Mouse (Mus musculus) gastrocnemius, postnatal 25 days (tissue): ENCODE data around the gene Olfr399. TPM values are rescaled to one million over a fixed set of nuclear protein-coding genes. Genes with fewer than 3 reads are reported as not detected.

Experiments
- DNase-seq: peaks from one replicate; pipeline ENCODE4 v3.0.0; 2022
- long read RNA-seq, 2 experiments: library from polyadenylated mRNA; stranded (forward); transcript quantifications; one replicate each; pipeline ENCODE4 v2.0.0; 2021
- total RNA-seq, 2 experiments: library from RNA; stranded (reverse); gene quantifications; 1 replicate in 1 of 2; 2 replicates in 1 of 2; pipeline ENCODE4 v1.2.3; 2021

The Olfr399 gene
- not detected for total RNA-seq
- long read RNA-seq, experiment 1 = 0 reads
- long read RNA-seq, experiment 2 = 0 reads

GRCm38 (mm10) chr11:74056451-74056850 lies at the start of gene Olfr399, which contains the start of gene Olfr139:
Gene Olfr399 (minus strand): TSS chr11:74056615.
Gene Olfr139 (minus strand): TSS chr11:74056551.
- no peak for DNase-seq

GRCm38 (mm10) chr11:74105066-74105465 lies 48.7 kb upstream of the Olfr399 start:
- DNase-seq = no peak

GRCm38 (mm10) chr11:74101507-74101906 lies 45.1 kb upstream of the Olfr399 start:
- DNase-seq = no peak

GRCm38 (mm10) chr11:74100724-74101123 lies 44.3 kb upstream of the Olfr399 start:
- DNase-seq = no peak

GRCm38 (mm10) chr11:74069655-74070054 lies 13.2 kb upstream of the Olfr399 start, which contains the start of gene Zfp616:
Gene Zfp616 (plus strand): TSS chr11:74069955.
- no peak for DNase-seq

- no peak for DNase-seq
Observed at GRCm38 (mm10) chr11:74051347-74051746, 5.1 kb downstream of the Olfr399 start.

Other genes starting within 250 kb of the Olfr399 start
- not detected for gene Olfr392, start 239.6 kb downstream of the Olfr399 start, total RNA-seq
- not detected for gene Olfr393, start 205.2 kb downstream of the Olfr399 start, total RNA-seq
- gene Olfr394, start 165.8 kb downstream of the Olfr399 start, total RNA-seq = not detected
- not detected for gene Olfr395, start 147.3 kb downstream of the Olfr399 start, total RNA-seq
- not detected for gene Olfr23, start 119.9 kb downstream of the Olfr399 start, total RNA-seq
- not detected for gene Olfr397, start 95.8 kb downstream of the Olfr399 start, total RNA-seq
- not detected for gene Olfr398, start 66.2 kb downstream of the Olfr399 start, total RNA-seq
- gene Olfr139, start 64 bp downstream of the Olfr399 start, total RNA-seq = not detected
- gene Zfp616, start 13.3 kb upstream of the Olfr399 start, total RNA-seq = not detected
- not detected for gene Olfr401, start 57.1 kb upstream of the Olfr399 start, total RNA-seq
- gene Olfr402, start 96.9 kb upstream of the Olfr399 start, total RNA-seq = not detected
- gene Olfr403, start 129.6 kb upstream of the Olfr399 start, total RNA-seq = not detected
- not detected for gene Olfr43, start 154.8 kb upstream of the Olfr399 start, total RNA-seq
- not detected for gene Olfr406, start 203.2 kb upstream of the Olfr399 start, total RNA-seq
- not detected for gene Olfr59, start 227.1 kb upstream of the Olfr399 start, total RNA-seq